Mouse (Mus musculus) heart, embryonic 14.5 days (tissue): Measurements from ENCODE around the gene Klhl9. TPM values are rescaled to one million over a fixed set of nuclear protein-coding genes. Genes with fewer than 3 reads are reported as not detected.

Experiments used
- ATAC-seq: fragments of 200-750 bp; cut with Nextera tagmentation; 2 replicates; pipeline ENCODE4 v1.8.0; 2017; ENCODE audit warnings: low read depth, moderate TSS enrichment; ENCODE audit not compliant: insufficient number of reproducible peaks, insufficient read depth, low FRiP score
- H3K27ac ChIP-seq, 2 experiments: fragments of 200-500 bp in 1 of 2; fragments of 300-500 bp in 1 of 2; sonication (generic) in 1 of 2; replicated peaks in 1 of 2; 2 replicates each; pipeline ENCODE4 v1.5.1; 2012 to 2014; ENCODE audit warnings: low read depth in 2 of 2, low read length in 2 of 2, control low read depth in 1 of 2, mild to moderate bottlenecking in 1 of 2, mixed read lengths in 1 of 2; ENCODE audit not compliant: control insufficient read depth in 1 of 2, insufficient read depth in 1 of 2
- H3K27me3 ChIP-seq: fragments of 300-500 bp; sonication (generic); 2 replicates; pipeline ENCODE4 v1.6.1; 2014; ENCODE audit warnings: mild to moderate bottlenecking, low read length, control low read depth; ENCODE audit not compliant: control insufficient read depth, insufficient read depth
- H3K36me3 ChIP-seq: fragments of 300-500 bp; sonication (generic); 2 replicates; pipeline ENCODE4 v1.6.1; 2014; ENCODE audit warnings: mild to moderate bottlenecking, control low read depth, low read length, mixed read lengths; ENCODE audit not compliant: control insufficient read depth, insufficient read depth
- H3K4me1 ChIP-seq, 2 experiments: fragments of 200-500 bp in 1 of 2; fragments of 300-500 bp in 1 of 2; sonication (generic) in 1 of 2; 2 replicates each; pipeline ENCODE4 v1.6.1; 2012 to 2014; ENCODE audit warnings: low read length in 2 of 2, control low read depth in 1 of 2, mixed read lengths in 1 of 2; ENCODE audit not compliant: control insufficient read depth in 2 of 2, insufficient read depth in 2 of 2
- H3K4me2 ChIP-seq: fragments of 300-500 bp; sonication (generic); 2 replicates; pipeline ENCODE4 v1.6.1; 2014; ENCODE audit warnings: mild to moderate bottlenecking, low read length
- H3K4me3 ChIP-seq, 2 experiments: fragments of 200-500 bp in 1 of 2; fragments of 300-500 bp in 1 of 2; sonication (generic) in 1 of 2; 2 replicates each; pipeline ENCODE4 v1.5.1; 2012 to 2014; ENCODE audit warnings: low read length in 2 of 2, mild to moderate bottlenecking in 2 of 2, control low read depth in 1 of 2, low read depth in 1 of 2, moderate library complexity in 1 of 2; ENCODE audit not compliant: control insufficient read depth in 1 of 2, insufficient read depth in 1 of 2
- H3K9ac ChIP-seq: fragments of 300-500 bp; sonication (generic); 2 replicates; pipeline ENCODE4 v1.6.1; 2014; ENCODE audit warnings: mild to moderate bottlenecking, low read length
- H3K9me3 ChIP-seq: fragments of 300-500 bp; sonication (generic); 2 replicates; pipeline ENCODE4 v1.6.1; 2016; ENCODE audit warnings: low read length, control low read depth; ENCODE audit not compliant: control insufficient read depth
- WGBS: fragments of 180-500 bp; shearing (Covaris S2); extraction: QIAGEN DNeasy Blood & Tissue Kit; methylation state at CpG from one replicate; pipeline ENCODE4 v1.1.7; 2014; 5-methylcytosine and 5-hydroxymethylcytosine counted together
- polyA plus RNA-seq: library from polyadenylated mRNA; unstranded; fragments of >200 nt; fragmentation: Nextera tagmentation; extraction: Ambion mirVana; gene quantifications from 2 replicates; pipeline ENCODE4 v1.2.1, GENCODE M21; 2014

Gene Klhl9
- polyA plus RNA-seq, 1 experiment from 2014 or later = 108 TPM

DNA sequence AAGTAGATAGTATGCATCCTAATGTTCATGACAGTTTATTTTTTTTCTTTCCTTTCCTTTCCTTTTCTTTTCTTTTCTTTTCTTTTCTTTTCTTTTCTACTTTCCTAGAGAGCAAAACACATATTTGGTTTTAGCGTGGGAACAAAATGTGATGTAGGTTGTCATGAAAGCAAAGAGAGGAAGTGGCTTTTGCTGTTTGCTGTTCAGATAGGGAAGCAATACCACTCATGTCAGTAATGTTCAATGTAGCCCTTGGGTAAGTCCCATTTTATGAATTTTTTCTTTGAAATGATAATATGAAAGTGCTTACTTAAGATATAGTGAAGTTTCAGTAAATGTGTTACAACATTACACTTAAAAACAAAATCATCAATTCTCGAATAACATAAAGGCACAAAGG lies 28.9 kb downstream of the Klhl9 start:
- Histone ChIP-seq H3K9me3 (no peaks in the 10 kb centered on the region), H3K4me1 (no peaks in the 10 kb centered on the region), H3K4me2 (no peak overlapping the region), H3K27ac (no peak overlapping the region), H3K4me3 (no peak overlapping the region), H3K27me3 (no peaks in the 10 kb centered on the region), H3K9ac (no peak overlapping the region), H3K36me3 (no peaks in the 10 kb centered on the region)
- 83% methylated on average over 2 of the region's 2 CpGs for WGBS
- no peak for ATAC-seq

DNA sequence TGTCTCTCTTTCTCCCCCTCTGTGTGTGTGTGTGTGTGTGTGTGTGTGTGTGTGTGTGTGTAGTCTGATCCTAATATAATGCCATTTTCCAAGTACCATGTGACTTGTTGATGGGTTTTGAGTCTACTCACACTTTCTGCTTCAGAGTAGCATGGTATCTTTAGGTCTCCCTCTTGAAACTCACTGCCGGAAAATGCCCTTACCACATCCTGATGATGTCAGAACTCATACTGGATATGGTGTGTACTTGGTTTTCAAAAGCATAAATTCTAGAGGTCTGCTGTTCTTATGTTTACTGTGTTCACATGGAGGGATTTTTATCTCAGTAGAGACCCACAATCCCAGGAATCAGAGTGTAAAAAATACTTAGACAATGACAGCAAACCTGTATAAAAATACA lies 29.7 kb downstream of the Klhl9 start:
- no peaks in the 10 kb centered on the region for H3K4me1 ChIP-seq
- no peak for ATAC-seq
- H3K36me3 ChIP-seq = no peaks in the 10 kb centered on the region
- H3K27me3 ChIP-seq = no peaks in the 10 kb centered on the region
- 71% methylated on average over 1 of the region's 1 CpGs for WGBS
- no peaks in the 10 kb centered on the region for H3K9me3 ChIP-seq
- no peak overlapping the region for H3K4me3 ChIP-seq
- H3K27ac ChIP-seq = no peak overlapping the region
- H3K9ac ChIP-seq = no peak overlapping the region
- H3K4me2 ChIP-seq = no peak overlapping the region

DNA sequence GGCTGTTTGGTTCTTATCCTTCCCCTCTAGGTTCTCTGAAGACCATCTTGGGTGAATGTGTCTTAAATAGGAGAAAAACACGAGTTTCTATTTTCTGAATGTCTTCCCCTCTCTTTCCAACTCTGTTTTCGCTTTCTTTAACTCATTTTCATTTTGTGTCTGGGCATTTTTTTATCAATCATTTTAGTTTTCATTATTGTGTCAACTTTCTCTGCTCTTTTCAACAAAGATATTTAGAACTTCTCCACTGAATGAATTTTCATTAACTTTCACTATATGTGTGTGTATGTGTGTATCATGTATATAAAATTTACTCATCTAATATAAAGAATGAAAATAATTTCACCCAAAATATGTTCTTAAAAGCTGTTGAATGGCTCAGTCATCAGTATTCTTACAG lies 31.0 kb downstream of the Klhl9 start, which contains the start of gene Ifnab:
Gene Ifnab (minus strand): TSS at position 101 of the 400 bp plus-strand sequence.
- H3K4me1 ChIP-seq = no peaks in the 10 kb centered on the region
- H3K27me3 ChIP-seq = no peaks in the 10 kb centered on the region
- H3K4me2 ChIP-seq = no peak within 1 kb of the TSS
- H3K9me3 ChIP-seq = no peaks in the 10 kb centered on the region
- no peak within 1 kb of the TSS for H3K9ac ChIP-seq
- no peak within 1 kb of the TSS for H3K27ac ChIP-seq
- H3K36me3 ChIP-seq = no peaks in the 10 kb centered on the region
- ATAC-seq = no peak
- no peak within 1 kb of the TSS for H3K4me3 ChIP-seq
- 35% methylated on average over 2 of the region's 2 CpGs for WGBS

DNA sequence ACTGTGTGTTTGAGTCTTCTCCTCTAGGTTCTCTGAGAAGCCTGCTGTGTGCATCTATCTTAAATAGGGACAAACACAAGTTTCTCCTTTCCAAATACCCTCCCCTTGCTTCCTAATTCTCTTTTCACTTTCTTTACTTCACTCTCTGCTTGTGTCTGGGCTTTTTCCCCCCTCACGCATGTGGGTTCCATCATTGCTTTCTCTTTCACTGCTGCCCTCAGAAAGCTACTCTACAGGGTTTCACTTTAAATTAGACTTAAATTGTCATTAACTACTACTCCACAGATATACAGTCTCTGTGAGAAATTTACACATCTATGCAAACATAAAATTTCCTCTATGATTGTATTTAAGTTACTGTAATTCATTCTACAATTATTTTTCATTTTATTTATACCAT lies 38.5 kb downstream of the Klhl9 start, which contains the start of gene Ifna2:
Gene Ifna2 (minus strand): TSS at position 101 of the 400 bp plus-strand sequence.
- Histone ChIP-seq H3K9me3 (no peaks in the 10 kb centered on the region), H3K27ac (no peak within 1 kb of the TSS), H3K27me3 (no peaks in the 10 kb centered on the region), H3K4me3 (no peak within 1 kb of the TSS), H3K36me3 (no peaks in the 10 kb centered on the region), H3K4me2 (no peak within 1 kb of the TSS), H3K4me1 (no peaks in the 10 kb centered on the region), H3K9ac (no peak within 1 kb of the TSS)
- ATAC-seq = no peak
- 86% methylated on average over 1 of the region's 1 CpGs for WGBS

DNA sequence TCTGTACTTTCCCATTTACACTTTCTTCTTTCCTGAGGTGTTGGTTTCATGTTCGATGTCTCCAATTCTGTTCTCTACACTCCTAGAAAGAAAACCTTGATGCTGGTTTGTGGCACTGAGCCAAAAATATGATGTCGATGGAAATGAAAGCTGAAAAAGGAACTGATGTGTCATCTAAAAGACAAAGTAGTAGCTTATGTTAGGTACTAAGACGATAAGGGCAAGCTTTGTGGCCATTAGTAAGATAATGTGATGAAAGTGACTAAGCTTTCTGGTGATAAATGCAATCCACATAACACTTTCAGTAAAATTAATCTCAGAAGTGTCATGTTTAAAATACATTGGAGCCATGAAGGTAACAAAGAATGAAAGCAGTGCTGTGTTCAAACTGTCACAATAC lies 40.9 kb downstream of the Klhl9 start:
- H3K4me1 ChIP-seq = no peaks in the 10 kb centered on the region
- 47% methylated on average over 3 of the region's 3 CpGs for WGBS
- no peak overlapping the region for H3K27ac ChIP-seq

DNA sequence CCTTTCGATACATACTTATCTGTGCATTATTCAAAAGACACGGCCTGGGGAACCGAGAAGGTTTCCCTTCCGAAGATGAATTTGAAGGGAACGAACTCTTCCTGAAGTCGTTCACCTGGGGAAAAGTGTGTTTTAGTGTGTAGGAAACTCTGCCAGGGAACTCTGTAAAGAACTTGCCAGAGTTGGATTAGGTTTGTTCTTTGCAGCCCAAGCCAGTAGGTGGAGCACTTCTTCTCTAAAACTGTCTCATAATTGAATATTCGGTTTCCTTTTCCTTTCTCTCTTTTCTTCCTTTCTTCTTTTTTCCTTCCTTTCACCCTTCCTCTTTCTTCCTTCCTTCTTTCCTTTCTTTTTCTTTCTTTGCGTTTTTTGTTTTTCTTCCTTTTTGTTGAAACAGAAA lies 41.9 kb downstream of the Klhl9 start:
- Histone ChIP-seq H3K9me3 (no peaks in the 10 kb centered on the region), H3K4me3 (no peak overlapping the region), H3K9ac (no peak overlapping the region), H3K4me1 (no peaks in the 10 kb centered on the region), H3K4me2 (no peak overlapping the region), H3K27ac (no peak overlapping the region), H3K27me3 (no peaks in the 10 kb centered on the region), H3K36me3 (no peaks in the 10 kb centered on the region)
- ATAC-seq = no peak
- 38% methylated on average over 8 of the region's 8 CpGs for WGBS

More for the DNA sequence above, 40.9 kb downstream of the Klhl9 start:
- Histone ChIP-seq H3K36me3 (no peaks in the 10 kb centered on the region), H3K9ac (no peak overlapping the region), H3K4me3 (no peak overlapping the region), H3K4me2 (no peak overlapping the region), H3K27me3 (no peaks in the 10 kb centered on the region), H3K9me3 (no peaks in the 10 kb centered on the region)
- ATAC-seq = no peak

DNA sequence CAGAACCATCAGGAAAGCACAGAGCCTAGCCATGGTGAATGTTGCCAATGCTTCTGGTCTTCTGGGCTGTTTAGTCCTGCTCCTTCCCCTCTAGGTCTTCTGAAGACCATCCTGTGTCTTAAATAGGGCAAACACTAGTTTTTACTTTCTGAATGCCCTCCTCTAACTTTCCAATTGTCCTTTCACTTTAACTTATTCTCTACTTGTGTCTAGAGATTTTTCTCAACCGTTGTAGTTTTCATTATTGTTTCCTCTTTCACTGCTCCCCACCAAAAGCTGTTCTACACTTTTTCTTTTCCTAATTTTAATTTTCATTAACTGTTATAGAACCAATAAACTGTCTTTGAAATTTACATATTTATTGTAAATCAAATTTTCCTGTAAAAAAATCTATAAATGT lies 45.4 kb downstream of the Klhl9 start, which contains the start of gene Ifna16:
Gene Ifna16 (minus strand): TSS at position 101 of the 400 bp plus-strand sequence.
- no peak for ATAC-seq
- Histone ChIP-seq H3K9ac (no peak within 1 kb of the TSS), H3K4me2 (no peak within 1 kb of the TSS), H3K4me1 (no peaks in the 10 kb centered on the region), H3K4me3 (no peak within 1 kb of the TSS), H3K27me3 (no peaks in the 10 kb centered on the region), H3K9me3 (no peaks in the 10 kb centered on the region), H3K27ac (no peak within 1 kb of the TSS), H3K36me3 (no peaks in the 10 kb centered on the region)
- WGBS = 78% methylated on average over 1 of the region's 1 CpGs
